Mouse (Mus musculus): ENCODE results near the gene Tsfm. TPM values are rescaled to one million over a fixed set of nuclear protein-coding genes. Genes with fewer than 3 reads are reported as not detected.
A peak's percentile ranks its signal among the peaks of the same experiment; 100 is the strongest.

The Tsfm gene
- total and polyA plus RNA-seq, 2 experiments from 2014 or later, result 52.1 to 55.6 TPM

GRCm38 (mm10) chr10:127059968-127060916, 29.6 kb upstream of the Tsfm start, which contains the start of gene March9:
March9 (minus strand) TSS chr10:127060184.
- Histone ChIP-seq H3K9ac (peak within 1 kb of the TSS; percentile 96), H3K4me1 (ENCODE audit: insufficient read depth) (peaks cover 20% of the 10 kb centered on the region), H3K4me3 (ENCODE audit: low read depth, low read length) (peak within 1 kb of the TSS; percentile 88), H3K27me3 (ENCODE audit: insufficient read depth, low read length) (no peaks in the 10 kb centered on the region), H3K4me2 (ENCODE audit: low read depth) (peak within 1 kb of the TSS; percentile 88), H3K9me3 (ENCODE audit: low read length) (no peaks in the 10 kb centered on the region), H3K36me3 (ENCODE audit: insufficient read depth) (peaks cover 33% of the 10 kb centered on the region), H3K27ac (ENCODE audit: low read depth, low read length) (peak within 1 kb of the TSS; percentile 96)
- ATAC-seq, result peak; percentile 55
- WGBS, result 1% methylated on average over 63 of the region's 72 CpGs
- peak; percentile 91 for DNase-seq
- TF ChIP-seq CTCF (IDR thresholded peaks at IDR 0.05; ENCODE audit: low read depth), result no peak

- ATAC-seq, result 0 out of 2 replicates have a peak, but pooled peaks have one; percentile 0
- WGBS, result 7% methylated on average over 35 of the region's 92 CpGs
- peak; percentile 56 for DNase-seq
These were observed 28.7 kb upstream of the Tsfm start for GRCm38 (mm10) chr10:127059174-127059967.

GRCm38 (mm10) chr10:127058708-127059107, 28.1 kb upstream of the Tsfm start:
- Histone ChIP-seq H3K27ac (ENCODE audit: low read depth, low read length) (peak overlapping the region; percentile 96; the same call in 1 of the 2 replicates), H3K27me3 (ENCODE audit: insufficient read depth, low read length) (no peaks in the 10 kb centered on the region), H3K9ac (peak overlapping the region; percentile 96), H3K4me2 (ENCODE audit: low read depth) (peak overlapping the region; percentile 88), H3K36me3 (ENCODE audit: insufficient read depth) (peaks cover 42% of the 10 kb centered on the region), H3K4me1 (ENCODE audit: insufficient read depth) (peaks cover 14% of the 10 kb centered on the region), H3K4me3 (ENCODE audit: low read depth, low read length) (peak overlapping the region; percentile 88), H3K9me3 (ENCODE audit: low read length) (no peaks in the 10 kb centered on the region)
- DNase-seq (no peak), ATAC-seq (no peak)
- WGBS, result 3% methylated on average over 8 of the region's 8 CpGs
- no peak for TF ChIP-seq CTCF (IDR thresholded peaks at IDR 0.05; ENCODE audit: low read depth)

More at GRCm38 (mm10) chr10:127059174-127059967, 28.7 kb upstream of the Tsfm start:
- Histone ChIP-seq H3K27ac (ENCODE audit: low read depth, low read length) (peak overlapping the region; percentile 96), H3K9ac (peak overlapping the region; percentile 96), H3K9me3 (ENCODE audit: low read length) (no peaks in the 10 kb centered on the region), H3K4me1 (ENCODE audit: insufficient read depth) (peaks cover 14% of the 10 kb centered on the region), H3K4me2 (ENCODE audit: low read depth) (peak overlapping the region; percentile 88), H3K36me3 (ENCODE audit: insufficient read depth) (peaks cover 36% of the 10 kb centered on the region), H3K27me3 (ENCODE audit: insufficient read depth, low read length) (no peaks in the 10 kb centered on the region), H3K4me3 (ENCODE audit: low read depth, low read length) (peak overlapping the region; percentile 88)
- TF ChIP-seq CTCF (IDR thresholded peaks at IDR 0.05; ENCODE audit: low read depth), result no peak

- Histone ChIP-seq H3K9me3 (ENCODE audit: low read length) (no peaks in the 10 kb centered on the region), H3K36me3 (ENCODE audit: insufficient read depth) (peaks cover 43% of the 10 kb centered on the region), H3K4me1 (ENCODE audit: insufficient read depth) (peaks cover 14% of the 10 kb centered on the region), H3K4me3 (ENCODE audit: low read depth, low read length) (peak overlapping the region; percentile 88), H3K27me3 (ENCODE audit: insufficient read depth, low read length) (no peaks in the 10 kb centered on the region), H3K4me2 (ENCODE audit: low read depth) (peak overlapping the region; percentile 88), H3K27ac (ENCODE audit: low read depth, low read length) (no peak overlapping the region), H3K9ac (peak overlapping the region; percentile 96; the same call in 1 of the 2 replicates)
- ATAC-seq (peak; percentile 26), DNase-seq (peak; percentile 80)
- 3% methylated on average over 9 of the region's 9 CpGs for WGBS
- TF ChIP-seq CTCF (IDR thresholded peaks at IDR 0.05; ENCODE audit: low read depth), result peak; percentile 92
These were observed 27.5 kb upstream of the Tsfm start for GRCm38 (mm10) chr10:127058161-127058560.

GRCm38 (mm10) chr10:127056490-127056889, 25.9 kb upstream of the Tsfm start:
- WGBS, result 90% methylated on average over 20 of the region's 20 CpGs
- H3K9me3 ChIP-seq (ENCODE audit: low read length), result no peaks in the 10 kb centered on the region

GRCm38 (mm10) chr10:127055406-127055805, 24.8 kb upstream of the Tsfm start:
- H3K27me3 ChIP-seq (ENCODE audit: insufficient read depth, low read length), result peaks cover 5% of the 10 kb centered on the region
- ATAC-seq (no peak), DNase-seq (no peak)
- H3K4me1 ChIP-seq (ENCODE audit: insufficient read depth), result 0 out of 2 replicates have a peak, but pooled peaks cover 7% of the 10 kb centered on the region
- no peak overlapping the region for H3K27ac ChIP-seq (ENCODE audit: low read depth, low read length)
- no peak for TF ChIP-seq CTCF (IDR thresholded peaks at IDR 0.05; ENCODE audit: low read depth)
- no peaks in the 10 kb centered on the region for H3K9me3 ChIP-seq (ENCODE audit: low read length)
- H3K36me3 ChIP-seq (ENCODE audit: insufficient read depth), result peaks cover 46% of the 10 kb centered on the region
- H3K4me3 ChIP-seq (ENCODE audit: low read depth, low read length), result no peak overlapping the region
- H3K9ac ChIP-seq, result no peak overlapping the region
- H3K4me2 ChIP-seq (ENCODE audit: low read depth), result no peak overlapping the region
- WGBS, result 93% methylated on average over 8 of the region's 8 CpGs

More at GRCm38 (mm10) chr10:127056490-127056889, 25.9 kb upstream of the Tsfm start:
- Histone ChIP-seq H3K4me2 (ENCODE audit: low read depth) (no peak overlapping the region), H3K27ac (ENCODE audit: low read depth, low read length) (no peak overlapping the region), H3K9ac (no peak overlapping the region), H3K4me1 (ENCODE audit: insufficient read depth) (0 out of 2 replicates have a peak, but pooled peaks cover 7% of the 10 kb centered on the region), H3K27me3 (ENCODE audit: insufficient read depth, low read length) (no peaks in the 10 kb centered on the region), H3K36me3 (ENCODE audit: insufficient read depth) (peaks cover 46% of the 10 kb centered on the region), H3K4me3 (ENCODE audit: low read depth, low read length) (no peak overlapping the region)
- no peak for TF ChIP-seq CTCF (IDR thresholded peaks at IDR 0.05; ENCODE audit: low read depth)
- ATAC-seq (no peak), DNase-seq (no peak)
